Mouse (Mus musculus): ENCODE measurements at regions not wholly inside any gene's neighbourhood (a gene's known extent, or its start where the extent isn't known, plus 50 kb on each side); places are given as distances from the start of the nearest gene placed in this dataset.

- no peak for DNase-seq (ENCODE audit: low spot score in 2 of 2)
Measured at GRCm38 (mm10) chr19:56177231-56177745, 109.6 kb upstream of the Habp2 start.

- no peak for DNase-seq (ENCODE audit: low spot score in 2 of 2)
Measured at GRCm38 (mm10) chr19:56185756-56186155, 101.2 kb upstream of the Habp2 start.

- DNase-seq (ENCODE audit: low spot score in 2 of 2), result no peak
Measured at GRCm38 (mm10) chr19:56189185-56189584, 97.8 kb upstream of the Habp2 start.

DNA sequence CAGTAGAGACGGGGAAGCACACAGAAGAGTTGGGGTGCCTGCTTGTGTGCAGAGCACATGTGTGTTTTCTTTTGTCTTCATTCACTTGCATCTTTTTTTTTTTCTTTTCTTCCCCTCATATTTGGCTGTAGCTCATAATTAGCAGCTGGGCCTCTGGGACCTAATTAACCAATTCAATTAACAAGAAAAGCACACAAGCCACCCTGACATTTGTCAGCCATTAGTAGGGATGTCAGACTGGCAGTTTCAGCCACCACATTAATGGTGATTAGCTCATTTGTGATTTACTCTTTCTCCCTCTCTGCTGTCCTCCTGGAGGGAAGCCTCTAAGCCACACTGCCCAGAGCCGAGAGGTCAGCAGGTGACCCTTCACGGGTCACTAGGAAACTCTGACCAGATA, 96.7 kb upstream of the Habp2 start:
- DNase-seq (ENCODE audit: low spot score in 2 of 2), result no peak

GRCm38 (mm10) chr19:56198474-56199236, 88.3 kb upstream of the Habp2 start:
- DNase-seq (ENCODE audit: low spot score in 2 of 2), result no peak

DNA sequence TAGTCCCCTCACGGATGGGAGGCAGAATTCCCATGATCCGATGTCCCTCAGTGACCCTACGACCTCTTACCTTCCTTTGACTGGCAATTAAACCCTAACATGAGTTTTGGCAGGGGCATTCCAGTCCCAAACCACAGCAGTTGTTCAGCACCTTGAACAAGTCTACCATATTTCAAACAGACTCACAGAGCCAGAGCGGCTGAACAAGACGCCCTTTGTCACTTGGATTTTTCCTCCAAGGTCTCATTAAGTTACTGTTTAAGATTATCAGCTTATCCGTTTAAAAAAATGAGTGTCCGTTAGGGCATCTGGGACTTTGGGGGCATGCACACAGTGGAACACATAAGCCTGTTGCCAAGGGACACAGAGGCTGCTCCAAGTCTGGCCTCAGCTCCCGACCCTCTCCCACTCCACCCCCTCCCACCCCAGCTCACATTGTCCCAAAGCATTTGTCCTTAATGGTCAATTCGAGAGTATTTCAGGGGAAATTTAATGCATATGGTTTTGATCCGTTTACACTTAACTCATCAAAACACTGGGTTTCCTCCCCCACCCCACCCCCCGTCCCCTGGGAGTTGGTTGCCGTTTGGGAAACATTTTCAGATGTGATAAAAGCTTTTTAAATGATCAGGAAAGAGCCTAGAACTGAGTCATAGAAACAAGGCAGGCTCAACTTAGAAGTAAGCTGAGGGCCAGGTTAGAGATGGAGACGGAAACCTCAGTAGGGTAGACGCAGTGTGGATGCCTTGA, 87.4 kb upstream of the Habp2 start:
- no peak for DNase-seq (ENCODE audit: low spot score in 2 of 2)

DNA sequence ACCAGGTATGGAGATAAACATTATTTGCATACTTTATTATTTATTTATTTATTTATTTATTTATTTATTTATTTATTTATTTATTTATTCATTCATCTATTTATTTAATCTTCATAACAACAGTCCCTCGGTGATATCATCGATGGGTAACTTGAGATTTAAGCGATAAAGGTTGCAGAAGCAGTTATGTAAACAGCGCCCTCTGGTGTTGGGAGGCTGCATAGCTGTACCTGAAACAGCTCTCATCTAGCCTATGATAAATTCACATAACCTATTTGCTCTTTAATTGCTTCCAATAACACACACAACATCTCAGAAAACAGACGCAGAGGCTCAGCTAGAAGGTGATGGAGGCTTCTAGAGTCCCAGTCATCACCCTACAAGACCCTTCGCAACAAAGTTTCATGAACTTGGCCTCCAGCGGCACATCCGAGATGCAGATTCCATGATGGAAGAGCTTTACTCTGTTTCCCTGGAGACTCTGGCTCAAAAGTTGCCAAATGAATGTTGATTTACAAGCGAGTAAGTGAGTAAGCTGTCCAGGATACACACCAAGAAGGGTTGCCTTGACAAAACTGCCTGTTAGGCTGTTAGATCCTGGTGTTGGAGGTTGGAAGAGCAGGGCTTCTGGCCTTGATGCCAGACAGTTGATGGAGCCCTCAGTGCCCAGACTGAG, 85.8 kb upstream of the Habp2 start:
- peak in 1 of 2 experiments; percentile 17 for DNase-seq (ENCODE audit: low spot score in 2 of 2)

- peak; percentile 5 to 46 for DNase-seq (ENCODE audit: low spot score in 2 of 2)
Measured at GRCm38 (mm10) chr19:56201738-56202480, 85.0 kb upstream of the Habp2 start.

DNA sequence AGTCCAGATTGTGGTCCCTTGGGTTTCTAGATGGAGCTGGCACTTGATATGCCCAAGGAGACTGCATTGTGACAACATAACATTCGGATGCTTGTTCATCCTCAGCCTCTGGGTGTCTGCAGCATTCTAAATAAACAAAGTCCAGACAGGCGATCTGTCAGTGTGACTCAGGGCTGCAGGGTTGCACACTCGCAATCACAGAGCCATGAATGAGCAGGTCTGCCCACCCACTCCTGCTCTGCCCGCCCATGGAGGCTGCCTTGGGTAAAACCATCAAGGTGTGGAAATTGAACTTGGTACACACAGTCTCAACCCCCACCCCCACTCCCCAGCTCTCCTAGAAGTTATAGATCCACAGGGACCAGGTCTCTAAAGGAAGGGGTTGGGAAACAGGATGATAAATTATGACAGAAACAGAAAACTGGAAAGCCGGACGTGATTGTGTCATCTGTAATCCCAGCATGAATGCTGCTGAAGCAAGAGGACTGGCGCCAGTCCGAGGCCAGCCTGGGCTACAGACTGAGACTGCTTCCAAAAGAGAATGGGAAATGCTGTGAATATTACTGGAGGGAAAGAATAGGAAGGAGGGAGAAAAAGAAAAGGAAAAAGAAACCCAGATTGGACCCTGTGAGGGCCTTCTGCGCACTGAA, 84.3 kb upstream of the Habp2 start:
- DNase-seq (ENCODE audit: low spot score in 2 of 2), result no peak

GRCm38 (mm10) chr19:56218536-56218935, 68.4 kb upstream of the Habp2 start:
- DNase-seq (ENCODE audit: low spot score in 2 of 2), result no peak

- DNase-seq (ENCODE audit: low spot score in 2 of 2), result no peak
Measured at GRCm38 (mm10) chr19:56220724-56221407, 66.1 kb upstream of the Habp2 start.

DNA sequence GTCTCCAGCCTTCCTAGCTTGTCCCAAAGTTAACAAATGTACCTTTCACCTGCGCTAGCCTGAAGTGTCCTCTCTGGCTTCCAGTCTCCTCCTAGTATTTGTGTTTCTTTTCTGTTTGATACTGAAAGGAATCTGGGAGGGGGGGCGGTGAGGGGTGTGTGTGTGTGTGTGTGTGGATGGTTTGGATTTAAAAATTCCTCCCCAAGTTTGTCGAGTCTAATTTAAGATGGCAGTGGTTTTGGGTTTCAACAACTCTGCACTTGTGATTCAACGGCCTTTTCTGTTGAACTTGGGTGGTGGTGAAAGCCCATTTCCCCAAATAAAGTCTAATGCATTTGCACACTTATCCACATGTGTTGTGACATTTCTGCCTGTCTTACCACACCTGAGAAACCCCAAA, 64.4 kb upstream of the Habp2 start:
- DNase-seq (ENCODE audit: low spot score in 2 of 2), result no peak

DNA sequence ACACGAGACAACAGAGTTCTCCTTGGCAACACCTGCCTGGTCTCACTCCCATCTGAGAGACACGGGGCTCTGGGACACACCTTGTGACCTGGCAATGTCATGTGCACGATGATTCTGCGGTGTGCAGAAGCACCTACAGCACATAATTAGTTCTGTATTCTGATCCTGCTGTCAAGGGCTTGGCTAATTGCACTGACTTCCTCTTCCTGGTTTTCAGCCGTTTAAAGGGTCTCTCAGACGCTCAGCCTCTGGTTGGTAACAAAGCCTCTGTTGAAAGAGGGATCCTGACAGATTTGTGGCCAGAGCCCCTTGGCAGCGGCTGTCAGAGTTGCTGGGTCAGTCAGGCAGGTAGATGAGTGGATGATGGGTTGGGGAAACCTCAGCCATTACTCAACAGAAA, 61.9 kb upstream of the Habp2 start:
- no peak for DNase-seq (ENCODE audit: low spot score in 2 of 2)

DNA sequence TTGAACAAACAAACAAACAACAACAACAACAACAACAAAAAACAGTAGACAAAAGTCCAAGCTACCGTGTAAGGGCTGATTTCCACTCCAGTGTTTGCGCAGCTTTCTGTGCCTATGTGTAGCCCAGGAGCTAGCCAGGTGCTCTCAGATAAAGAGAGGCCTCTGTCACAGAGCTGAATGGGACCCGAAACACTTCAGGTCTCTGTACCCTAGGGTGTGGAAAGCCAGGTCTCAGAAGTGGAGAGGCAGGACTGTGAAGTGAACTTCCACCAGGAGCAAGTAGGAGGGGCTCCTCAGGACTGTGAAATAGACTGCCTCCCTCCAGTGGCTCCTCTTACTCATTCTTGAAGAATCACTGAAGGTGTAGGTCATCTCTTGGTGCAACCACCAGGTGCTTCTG, 61.4 kb upstream of the Habp2 start:
- DNase-seq (ENCODE audit: low spot score in 2 of 2), result no peak

DNA sequence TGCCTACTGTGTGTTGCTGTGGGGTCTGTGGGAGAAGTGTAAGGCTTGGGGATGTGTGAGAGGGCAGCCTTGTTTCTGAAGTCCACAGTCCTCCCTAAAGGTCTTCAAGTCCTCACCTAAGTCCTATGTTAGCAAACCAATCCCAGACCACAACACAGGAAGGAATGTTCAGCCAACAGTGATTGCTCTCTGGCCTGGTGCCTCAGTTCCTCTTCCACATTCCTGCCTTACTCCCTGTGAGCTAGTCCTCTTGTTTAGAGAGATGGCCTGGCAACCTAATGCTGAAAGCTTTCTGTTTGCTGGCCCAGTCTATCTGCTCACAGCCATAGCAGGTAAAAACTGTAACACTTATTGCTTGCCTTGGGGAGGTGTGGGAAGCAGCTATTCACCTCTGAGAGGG, 58.4 kb upstream of the Habp2 start:
- DNase-seq (ENCODE audit: low spot score in 2 of 2), result no peak

DNA sequence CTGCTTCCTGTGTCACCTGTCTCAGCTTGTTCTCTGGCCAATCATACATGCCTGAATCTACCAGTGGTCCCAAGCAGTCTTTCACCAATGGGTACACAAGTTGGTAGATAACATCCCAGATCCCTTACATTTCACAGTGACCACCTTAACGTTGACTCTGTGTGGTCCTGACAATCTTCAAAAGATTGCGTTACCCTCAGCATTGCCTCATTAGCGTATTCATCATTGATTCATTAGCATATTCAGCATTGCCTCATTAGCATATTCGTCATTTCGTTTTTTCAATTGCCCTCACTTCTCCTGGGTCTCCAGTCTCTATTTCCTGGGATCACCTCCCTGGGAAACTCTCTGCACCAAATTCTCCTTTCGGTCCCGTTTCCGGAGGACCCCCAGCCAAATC, 55.5 kb upstream of the Habp2 start:
- DNase-seq (ENCODE audit: low spot score in 2 of 2), result no peak

- no peak for DNase-seq (ENCODE audit: low spot score in 2 of 2)
Measured at GRCm38 (mm10) chr19:56231849-56232248, 55.1 kb upstream of the Habp2 start.

DNA sequence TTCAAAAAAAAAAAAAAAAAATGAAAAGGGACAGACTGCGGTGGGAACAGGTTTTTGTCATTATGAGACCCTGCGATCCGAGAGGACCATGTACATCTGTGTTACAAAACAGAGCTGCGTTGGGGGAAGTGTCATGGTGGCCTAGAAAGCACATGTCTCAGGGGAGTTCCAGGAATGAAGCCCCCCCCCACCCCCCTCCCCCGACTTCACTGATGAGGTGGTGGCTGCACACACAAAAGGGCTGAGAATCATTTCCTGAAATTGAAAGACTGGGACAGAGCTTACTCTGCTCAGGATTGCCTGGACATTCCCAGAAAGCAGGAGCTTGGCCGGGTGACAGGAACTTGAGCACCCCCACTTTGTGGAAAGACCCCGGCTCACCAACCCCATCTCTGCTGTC, 54.7 kb upstream of the Habp2 start:
- no peak for DNase-seq (ENCODE audit: low spot score in 2 of 2)

DNA sequence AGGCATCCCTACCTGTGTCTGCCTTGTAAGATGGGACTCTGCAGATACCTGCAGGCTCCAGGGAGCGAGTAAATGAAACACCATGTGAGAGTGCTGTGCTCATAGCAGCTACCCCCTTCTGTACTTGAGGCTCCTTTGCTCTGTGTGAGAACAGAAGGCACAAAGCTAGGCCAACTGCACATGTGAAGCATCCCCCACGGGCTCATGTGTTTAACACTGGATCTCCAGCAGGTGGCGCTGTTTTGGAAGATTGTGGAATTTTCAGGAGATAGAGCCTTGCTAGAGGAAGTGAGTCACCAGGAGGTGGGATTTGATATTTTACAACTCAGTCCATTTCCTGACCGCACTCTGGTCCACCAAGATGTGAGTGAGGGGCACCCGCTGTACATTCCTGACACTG, 54.0 kb upstream of the Habp2 start:
- DNase-seq (ENCODE audit: low spot score in 2 of 2), result no peak

DNA sequence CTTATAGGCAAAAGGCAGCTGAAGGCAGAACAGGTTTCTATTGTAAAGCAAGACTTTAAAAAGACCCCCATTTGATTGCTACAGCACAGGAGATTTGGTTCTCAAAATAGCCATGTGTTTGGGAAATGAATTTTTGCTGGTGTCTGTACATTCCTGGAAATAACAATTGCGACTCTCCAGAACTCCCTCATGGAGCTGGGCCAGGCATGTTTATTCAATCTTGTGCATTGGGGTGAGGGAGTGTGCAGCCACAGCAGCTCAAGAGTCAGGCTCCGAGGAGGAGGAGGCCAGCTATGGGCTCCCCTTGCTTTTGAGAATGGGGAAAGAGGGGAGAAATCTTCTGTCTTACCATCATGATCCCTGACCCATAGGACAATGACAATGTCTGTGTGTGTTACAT, 51.9 kb upstream of the Habp2 start:
- DNase-seq (ENCODE audit: low spot score in 2 of 2), result no peak
